Mouse (Mus musculus) cerebellum, adult 9-10 months (tissue): ENCODE results near the gene Rapgef5.

Experiments used
- DNase-seq: peaks from one replicate; pipeline ENCODE4 v3.0.0; 2022

Gene Rapgef5

GRCm38 (mm10) chr12:117533176-117534086, 17.2 kb downstream of the Rapgef5 start:
- no peak for DNase-seq

DNA sequence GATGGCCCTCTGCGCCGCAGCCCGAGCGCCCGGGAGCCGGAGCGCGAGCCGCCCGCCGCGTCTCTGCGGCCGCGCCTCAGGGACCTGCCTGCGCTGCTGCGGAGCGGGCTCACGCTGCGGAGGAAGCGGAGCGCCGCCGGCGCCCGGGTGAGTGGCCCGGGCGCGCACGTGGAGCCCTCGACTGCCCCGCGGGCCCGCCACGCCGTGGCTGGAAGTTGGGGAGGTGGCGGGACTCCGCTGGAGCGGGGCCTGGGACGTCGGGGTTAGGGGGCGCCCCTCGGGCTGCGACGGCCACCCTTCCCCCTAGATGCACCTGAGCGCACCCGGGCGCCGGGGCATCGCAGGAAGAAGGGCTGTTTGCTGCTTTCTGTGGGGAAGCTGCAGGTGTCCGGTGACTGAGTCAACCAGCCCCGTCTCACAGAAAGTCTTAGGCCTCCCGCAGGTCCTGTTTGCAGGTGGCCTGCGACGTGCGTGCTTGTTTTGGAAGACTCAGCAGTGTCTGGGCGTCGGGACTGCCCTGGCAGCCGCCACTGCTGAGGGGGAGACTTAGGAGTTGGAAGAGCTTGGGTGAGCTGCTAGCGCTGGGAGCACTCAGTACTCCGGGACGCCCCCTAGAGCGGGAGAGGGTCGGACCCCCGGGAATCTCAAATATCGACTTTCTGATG, 17.9 kb downstream of the Rapgef5 start:
- DNase-seq: no peak

- DNase-seq: no peak
Observed at GRCm38 (mm10) chr12:117540352-117540751, 24.1 kb downstream of the Rapgef5 start.

DNA sequence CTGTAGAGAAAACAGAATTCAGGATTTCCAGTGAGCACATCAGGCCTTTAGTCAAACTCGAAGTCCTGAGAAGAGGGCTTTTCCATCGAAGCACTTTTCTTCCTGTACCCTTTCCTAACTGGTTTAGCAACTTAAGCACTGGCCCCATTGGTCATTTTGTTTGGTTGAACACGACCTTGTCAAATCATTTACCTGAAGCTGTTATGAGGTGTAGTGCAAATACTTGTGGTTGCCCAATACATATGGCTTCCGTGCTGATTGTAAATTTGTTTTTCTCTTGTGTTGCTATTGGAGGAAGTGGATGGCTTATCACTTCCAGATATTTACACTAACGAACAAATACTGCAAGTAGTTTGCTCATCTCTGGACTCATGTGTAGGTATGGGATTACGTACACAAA, 29.0 kb downstream of the Rapgef5 start:
- DNase-seq: no peak

- DNase-seq: no peak
Observed at GRCm38 (mm10) chr12:117553353-117553752, 37.1 kb downstream of the Rapgef5 start.

- DNase-seq: no peak
Observed at GRCm38 (mm10) chr12:117554612-117555063, 38.4 kb downstream of the Rapgef5 start.

- DNase-seq: no peak
Observed at GRCm38 (mm10) chr12:117560450-117560849, 44.2 kb downstream of the Rapgef5 start.

DNA sequence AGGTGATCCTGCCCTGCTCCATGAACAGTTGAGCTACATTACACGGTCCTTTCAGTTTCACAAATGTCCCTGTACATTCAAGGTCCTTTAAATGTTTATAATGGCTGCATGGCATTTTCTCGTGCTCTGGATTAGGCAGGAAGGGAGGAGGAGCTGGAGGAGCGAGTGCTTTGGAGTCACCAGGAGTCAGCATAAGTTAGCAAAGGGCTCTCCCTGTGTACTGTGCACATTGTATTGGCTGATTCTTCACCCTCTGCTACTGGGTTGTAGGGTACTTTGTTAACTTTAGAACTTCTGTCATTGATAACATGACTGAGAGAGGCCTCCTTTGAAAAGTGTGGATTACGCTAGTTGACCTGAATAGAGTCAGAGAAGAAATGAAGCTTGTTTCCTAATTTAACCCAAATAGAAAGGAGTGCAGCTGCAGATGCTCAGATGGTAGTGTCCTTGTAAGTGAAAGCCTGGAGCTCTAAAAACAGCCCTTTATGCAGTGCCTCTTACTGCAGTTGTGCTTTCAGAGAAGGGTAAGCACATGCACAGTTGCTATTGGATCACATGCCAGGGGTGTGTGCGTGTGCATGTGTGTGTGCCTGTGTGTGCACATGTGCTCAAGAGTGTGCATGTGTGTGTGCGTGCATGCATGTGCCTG, 45.3 kb downstream of the Rapgef5 start:
- DNase-seq: no peak

DNA sequence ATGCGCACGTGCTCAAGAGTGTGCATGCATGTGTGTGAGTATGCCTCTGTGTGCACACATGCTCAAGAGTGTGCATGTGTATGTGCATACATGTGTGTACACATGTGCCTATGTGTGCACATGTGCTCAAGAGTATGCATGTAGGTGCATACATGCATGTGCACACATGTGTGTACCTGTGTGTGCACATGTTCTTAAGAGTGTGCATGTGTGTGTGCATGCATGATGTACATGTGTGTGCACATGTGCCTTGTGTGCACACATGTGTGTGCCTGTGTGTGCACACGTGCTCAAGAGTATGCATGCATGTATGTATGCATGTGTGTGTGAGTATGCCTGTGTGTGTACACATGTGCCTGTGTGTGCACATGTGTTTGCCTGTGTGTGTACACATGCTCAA, 45.8 kb downstream of the Rapgef5 start:
- DNase-seq: no peak

DNA sequence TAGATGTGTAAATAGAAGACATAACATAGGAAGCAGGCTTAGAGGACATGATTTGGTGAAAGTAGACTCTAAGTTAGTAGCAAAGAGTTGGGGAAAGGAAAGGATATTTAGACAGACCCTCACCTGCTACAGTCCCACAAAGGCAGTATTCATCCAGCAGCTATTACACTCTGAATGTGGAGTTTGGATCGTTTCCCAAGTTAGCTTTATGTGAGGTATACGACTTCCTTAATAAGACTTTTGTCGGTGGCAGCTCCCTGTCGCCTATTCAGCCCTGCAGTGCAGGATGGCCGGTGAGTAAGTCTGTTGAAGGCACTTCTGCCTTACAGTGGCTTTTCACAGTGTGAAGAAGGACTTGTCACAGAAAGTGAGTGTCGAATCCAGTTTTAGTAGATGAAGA, 47.6 kb downstream of the Rapgef5 start:
- no peak for DNase-seq

DNA sequence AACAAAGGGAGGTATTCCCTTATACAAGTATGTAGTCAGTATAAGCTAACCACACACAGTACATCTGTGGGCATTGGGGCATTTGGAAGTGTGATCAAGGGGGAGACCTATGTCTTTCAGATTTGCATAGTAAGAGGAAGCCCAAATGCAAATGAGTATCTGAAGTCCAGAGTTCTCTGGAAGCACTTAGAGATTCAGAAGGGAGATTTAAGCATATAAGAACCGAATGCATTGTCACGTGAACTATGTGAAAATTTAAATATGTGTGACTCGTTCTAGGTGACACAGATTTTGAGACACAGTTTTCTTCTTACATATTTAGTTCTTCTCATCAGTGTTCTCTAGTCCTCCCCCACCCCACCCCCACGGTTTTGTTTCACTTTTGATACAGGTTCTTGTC, 50.0 kb downstream of the Rapgef5 start:
- no peak for DNase-seq

DNA sequence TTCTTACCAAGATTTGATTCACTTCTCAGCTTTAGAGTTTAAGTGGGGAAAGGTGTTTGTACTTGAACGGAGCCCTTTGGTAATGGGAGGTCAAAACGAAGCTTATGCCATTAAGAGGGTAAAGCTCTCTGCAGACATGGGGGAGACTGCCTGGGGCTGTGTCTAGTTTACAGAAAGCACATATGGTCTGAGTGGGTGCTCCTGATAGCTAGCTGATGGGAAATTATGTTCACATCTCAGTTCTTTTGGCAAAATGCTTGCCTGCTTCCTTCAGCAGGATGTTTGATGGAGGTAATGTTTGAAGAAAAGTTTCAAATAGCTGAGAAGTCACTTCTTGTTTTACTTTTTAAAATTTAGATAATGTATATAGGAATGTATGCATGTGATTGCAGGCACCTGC, 53.4 kb downstream of the Rapgef5 start:
- DNase-seq: no peak

DNA sequence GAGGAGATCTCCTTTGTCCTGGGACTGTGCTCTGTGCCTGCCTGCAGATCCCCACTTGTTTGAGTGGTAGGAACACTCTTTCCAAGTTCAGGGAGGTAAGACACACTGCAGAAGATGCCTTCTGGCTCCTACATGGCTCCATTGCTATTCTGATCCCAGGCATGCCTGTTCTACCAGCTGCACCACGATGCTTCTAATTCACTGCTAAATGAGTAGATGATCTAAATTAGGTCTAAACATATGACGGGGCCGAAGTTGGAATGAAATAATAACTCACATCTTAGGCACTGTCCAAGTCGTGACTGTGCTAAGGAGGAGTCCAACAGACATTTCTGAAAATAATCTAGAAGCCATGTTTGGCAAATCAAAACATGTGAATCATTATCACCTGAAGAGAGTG, 68.0 kb downstream of the Rapgef5 start:
- DNase-seq: no peak

DNA sequence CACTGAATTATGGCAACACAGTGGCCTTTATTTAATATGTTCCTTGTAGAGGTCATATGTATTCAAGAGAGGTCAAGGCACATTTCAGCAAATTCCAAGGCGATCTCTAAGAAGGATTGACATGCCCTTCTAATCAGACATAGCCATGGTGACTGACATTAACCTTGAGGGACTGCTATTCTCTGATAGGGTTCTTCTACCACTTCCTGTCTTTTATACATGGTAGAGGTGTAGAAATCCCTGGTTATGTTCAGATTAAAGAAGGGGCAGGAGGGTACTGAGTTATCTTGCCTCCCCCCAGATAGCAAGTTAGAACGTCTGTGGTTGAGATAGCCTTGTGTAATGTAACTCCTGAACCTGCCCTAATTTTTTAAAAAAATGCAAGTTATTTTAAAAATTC, 69.1 kb downstream of the Rapgef5 start:
- DNase-seq: no peak

- peak; percentile 9 for DNase-seq
Observed at GRCm38 (mm10) chr12:117586124-117586523, 69.8 kb downstream of the Rapgef5 start.

GRCm38 (mm10) chr12:117589186-117589585, 72.9 kb downstream of the Rapgef5 start:
- DNase-seq: no peak

DNA sequence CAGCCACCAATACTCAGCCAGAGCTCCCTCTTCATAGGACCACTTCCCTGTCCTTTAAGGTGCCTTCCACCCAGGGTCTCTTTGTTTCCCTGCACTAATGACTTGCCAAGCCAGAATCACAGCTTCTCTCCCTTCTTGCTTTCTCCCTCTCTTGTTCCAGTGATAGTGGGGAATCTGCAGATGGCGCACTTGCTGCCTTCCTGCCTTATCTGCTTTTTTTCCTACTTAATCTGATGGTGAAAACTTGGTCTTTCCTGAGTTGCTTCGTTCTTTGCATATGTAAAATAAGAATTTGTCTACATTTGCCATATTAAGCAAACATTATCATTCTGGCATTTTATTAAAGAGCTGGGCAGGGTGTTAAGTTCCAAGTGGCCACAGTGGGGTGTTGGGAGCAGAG, 75.7 kb downstream of the Rapgef5 start:
- no peak for DNase-seq

DNA sequence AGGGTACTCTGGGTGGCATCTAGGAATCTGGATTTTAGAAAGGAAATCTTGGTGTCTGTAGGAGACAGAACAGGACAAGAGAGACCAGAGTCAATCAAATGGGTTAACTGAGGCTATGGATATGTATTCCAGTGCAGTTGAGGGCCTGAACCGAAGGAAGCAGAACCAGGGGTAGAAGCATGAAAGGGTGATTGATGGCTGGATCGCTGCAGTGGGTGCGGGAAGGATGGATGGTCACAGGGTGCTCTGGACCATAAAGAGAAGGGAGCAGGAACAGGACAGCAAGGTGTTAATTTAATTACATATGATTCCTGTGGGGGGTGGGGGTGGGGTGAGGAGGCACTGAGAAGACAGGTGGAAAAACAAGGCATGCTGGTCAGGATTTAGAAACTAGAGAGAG, 76.3 kb downstream of the Rapgef5 start:
- DNase-seq: no peak

- no peak for DNase-seq
Observed at GRCm38 (mm10) chr12:117595179-117595578, 78.9 kb downstream of the Rapgef5 start.

DNA sequence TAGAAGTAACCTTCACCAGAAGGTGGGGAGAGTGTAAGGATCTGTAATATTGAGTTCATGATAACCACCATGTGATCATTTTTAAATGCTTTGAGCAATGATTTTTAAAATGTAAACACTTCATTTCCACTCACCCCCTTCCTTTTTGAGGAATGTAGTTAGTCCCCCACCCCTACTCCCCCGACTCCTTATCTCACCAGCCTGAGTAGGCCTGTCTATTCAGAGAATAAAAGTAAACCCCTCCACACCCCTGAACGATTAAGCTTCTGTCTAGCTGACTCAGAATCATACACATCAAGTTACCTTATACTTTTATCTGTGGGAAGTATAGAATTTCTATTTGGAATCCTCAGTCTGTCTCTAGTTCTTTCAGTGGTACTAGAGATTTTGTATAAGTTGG, 81.9 kb downstream of the Rapgef5 start:
- no peak for DNase-seq

DNA sequence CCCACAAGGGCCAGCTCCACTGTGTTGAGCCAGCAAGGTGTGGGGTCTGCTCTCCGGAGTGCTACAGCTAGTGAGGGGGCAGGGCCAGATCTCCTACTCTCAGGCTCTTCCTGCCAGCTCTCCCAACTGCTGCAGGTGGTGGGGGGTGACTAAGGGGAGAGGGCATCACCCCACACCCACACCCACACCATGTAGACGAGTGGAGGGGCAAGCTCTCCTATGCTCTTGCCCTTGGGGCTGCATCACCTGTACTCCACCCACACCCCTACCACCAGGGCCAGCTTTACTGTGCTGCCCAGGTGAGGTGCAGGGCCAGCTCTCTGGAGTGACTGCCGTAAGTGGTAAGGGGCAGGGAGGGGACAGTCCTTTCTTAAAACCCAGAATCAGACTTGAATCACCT, 89.7 kb downstream of the Rapgef5 start:
- DNase-seq: no peak

DNA sequence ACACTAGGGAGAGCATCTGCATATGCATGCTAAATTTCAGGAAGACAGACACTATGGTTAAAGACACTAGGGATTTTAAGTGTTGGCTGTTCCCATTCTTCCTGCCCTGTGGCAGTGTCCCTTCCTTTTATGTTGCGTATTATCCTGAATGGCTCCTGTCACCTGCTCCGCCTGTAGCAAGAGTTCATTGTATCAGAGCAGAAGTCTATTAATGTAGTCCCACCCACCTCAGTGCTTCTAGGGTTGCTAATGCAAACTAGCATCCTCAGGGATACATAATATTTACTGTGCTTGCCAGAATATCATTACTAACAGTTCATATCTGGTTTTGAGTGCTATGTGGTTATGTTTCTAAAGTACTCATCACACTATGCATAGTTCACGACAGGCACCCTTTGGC, 96.4 kb downstream of the Rapgef5 start:
- DNase-seq: no peak

DNA sequence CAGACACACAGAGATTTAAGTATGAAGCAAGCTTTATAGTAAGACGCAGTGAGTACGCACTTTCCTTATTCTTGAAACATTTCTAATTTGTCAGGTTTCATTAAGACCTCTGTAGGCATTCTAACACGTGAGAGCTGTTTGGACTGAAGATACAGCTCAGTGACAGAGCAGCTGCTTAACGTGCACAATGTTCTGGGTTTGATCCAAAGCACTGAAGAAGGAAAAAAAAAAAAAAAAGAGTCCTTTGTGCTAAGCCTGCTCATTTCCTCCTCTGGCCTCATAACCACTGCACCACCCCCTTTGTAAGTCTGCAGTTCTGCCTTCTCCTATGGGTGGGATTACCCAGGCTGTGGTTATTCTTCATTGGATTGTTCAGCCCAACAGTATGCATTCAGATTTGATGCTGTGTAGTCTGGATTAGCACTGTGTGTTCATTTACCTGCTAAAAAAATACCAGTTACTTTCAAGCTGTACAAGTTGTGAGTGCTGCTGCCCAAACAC, 103.3 kb downstream of the Rapgef5 start:
- no peak for DNase-seq

DNA sequence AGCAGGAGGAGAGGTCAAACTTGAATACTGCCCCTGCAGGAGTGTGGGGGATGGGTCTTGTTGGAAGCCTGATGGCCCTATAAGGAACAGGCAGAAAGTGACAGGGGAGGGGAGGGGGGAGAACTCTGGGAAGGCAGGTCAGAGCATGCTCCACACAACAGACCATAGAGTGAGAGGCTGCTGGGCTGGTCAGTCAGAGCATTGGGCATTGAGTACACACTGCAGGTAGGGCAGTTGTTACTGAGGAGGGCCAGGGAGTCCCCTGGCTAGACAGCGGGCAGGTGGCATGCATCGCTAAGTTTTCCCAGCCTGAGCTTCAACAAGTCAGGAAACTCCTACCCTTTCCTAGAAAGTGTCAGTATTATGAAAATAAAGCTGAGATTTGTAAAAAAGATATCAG, 106.7 kb downstream of the Rapgef5 start:
- DNase-seq: no peak
